Mouse (Mus musculus) right cerebral cortex, postnatal 10 days (tissue): ENCODE data around the gene Olfr697.
"Not testable (repeated sequence)": the region's sequence is repeated elsewhere in the genome, so short reads cannot be mapped to it uniquely, and the experiment has no call there.

Source experiments
- DNase-seq, 2 experiments: peaks; one replicate each; pipeline ENCODE4 v3.0.0; 2021; ENCODE audit warnings: low spot score in 2 of 2

The Olfr697 gene

DNA sequence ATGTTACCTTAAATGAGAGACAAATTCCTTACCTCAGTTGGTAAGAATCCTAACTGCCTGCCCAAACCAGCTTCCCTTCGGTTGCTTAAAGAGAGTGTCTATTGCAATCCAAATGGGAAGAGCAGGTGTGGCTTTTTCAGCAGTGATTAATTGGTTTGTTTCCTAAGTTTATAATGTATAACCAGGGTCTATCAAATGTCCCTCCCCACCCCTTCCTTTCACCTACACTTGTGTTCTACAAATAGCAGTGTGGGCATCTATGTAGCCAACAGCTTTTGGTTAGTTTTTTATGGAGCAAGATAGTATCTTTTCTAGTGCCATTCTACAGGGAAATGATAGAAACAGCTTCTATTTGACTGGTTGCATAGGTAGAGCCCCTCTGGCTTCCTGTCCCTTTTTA is at the start of gene Olfr697:
Gene Olfr697 (minus strand): TSS at position 101 of the 400 bp plus-strand sequence.
- DNase-seq = no peak

- no peak for DNase-seq
Measured at GRCm38 (mm10) chr7:106788330-106788729, 46.1 kb upstream of the Olfr697 start.

DNA sequence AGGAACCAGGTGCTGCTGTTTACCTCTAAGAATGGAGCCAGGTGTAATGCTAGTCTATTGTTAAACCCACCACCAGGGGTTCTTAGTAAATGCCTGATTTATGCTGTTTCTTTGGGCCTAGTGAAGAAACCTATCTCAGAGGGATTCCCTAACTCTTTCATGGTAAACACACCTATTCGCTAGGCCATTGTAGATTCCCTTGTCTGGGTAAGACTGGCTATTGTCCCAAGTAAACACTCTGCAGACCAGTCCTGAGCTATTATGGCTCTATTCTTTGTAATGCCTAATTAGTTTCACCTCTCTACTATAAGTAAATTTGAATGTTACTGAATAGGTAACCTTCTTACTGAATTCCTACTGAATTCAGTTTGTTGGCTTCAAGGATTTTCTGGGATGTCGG is 18.8 kb upstream of the Olfr697 start:
- not testable (repeated sequence) for DNase-seq

DNA sequence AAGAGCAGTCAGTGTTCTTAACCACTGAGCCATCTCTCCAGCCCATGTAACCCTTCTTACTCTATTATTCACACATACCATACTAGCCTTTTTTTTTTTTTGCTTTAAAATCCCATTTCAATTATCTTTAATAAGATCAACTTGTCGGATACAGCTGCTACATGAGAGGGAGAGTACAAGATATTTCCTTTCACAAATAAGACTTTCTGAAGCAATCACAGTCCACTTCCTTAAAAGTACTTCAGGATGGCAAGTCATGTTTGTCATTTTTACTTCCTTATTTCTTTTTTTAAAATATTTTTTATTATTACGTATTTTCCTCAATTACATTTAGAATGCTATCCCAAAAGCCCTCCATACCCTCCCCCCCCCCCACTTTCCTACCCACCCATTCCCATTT is 16.6 kb upstream of the Olfr697 start:
- DNase-seq = no peak

- DNase-seq = no peak
Measured at GRCm38 (mm10) chr7:106755297-106755696, 13.1 kb upstream of the Olfr697 start, which contains the start of gene Olfr698. Olfr698 (minus strand) TSS chr7:106755397.

GRCm38 (mm10) chr7:106745811-106746210 is 3.6 kb upstream of the Olfr697 start:
- no peak for DNase-seq

- DNase-seq = no peak
Measured at GRCm38 (mm10) chr7:106737028-106737427, 5.2 kb downstream of the Olfr697 start.

- DNase-seq = no peak
Measured at GRCm38 (mm10) chr7:106733717-106734116, 8.5 kb downstream of the Olfr697 start.

DNA sequence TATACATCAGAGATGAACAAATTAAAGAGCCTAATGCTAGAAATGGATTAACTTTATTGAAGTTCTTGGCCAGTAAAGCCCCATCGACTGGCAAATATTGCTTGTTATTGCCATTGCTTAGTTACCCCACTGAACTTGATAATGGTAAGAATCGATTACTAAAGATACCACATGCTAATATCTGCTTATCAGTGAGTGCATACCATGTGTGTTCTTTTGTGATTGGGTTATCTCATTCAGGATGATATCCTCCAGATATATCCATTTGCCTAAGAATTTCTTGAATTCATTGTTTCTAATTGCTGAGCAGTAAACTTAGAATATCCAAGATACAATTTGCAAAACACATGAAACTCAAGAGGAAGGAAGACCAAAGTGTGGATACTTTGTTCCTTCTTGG is 16.6 kb downstream of the Olfr697 start:
- DNase-seq = not testable (repeated sequence)

GRCm38 (mm10) chr7:106716296-106716695 is 25.9 kb downstream of the Olfr697 start, which contains the start of gene Olfr695:
Olfr695 (minus strand) TSS chr7:106716396.
- DNase-seq = no peak

GRCm38 (mm10) chr7:106711463-106711862 is 30.8 kb downstream of the Olfr697 start:
- DNase-seq = no peak

GRCm38 (mm10) chr7:106707705-106708104 is 34.5 kb downstream of the Olfr697 start:
- not testable (repeated sequence) for DNase-seq

DNA sequence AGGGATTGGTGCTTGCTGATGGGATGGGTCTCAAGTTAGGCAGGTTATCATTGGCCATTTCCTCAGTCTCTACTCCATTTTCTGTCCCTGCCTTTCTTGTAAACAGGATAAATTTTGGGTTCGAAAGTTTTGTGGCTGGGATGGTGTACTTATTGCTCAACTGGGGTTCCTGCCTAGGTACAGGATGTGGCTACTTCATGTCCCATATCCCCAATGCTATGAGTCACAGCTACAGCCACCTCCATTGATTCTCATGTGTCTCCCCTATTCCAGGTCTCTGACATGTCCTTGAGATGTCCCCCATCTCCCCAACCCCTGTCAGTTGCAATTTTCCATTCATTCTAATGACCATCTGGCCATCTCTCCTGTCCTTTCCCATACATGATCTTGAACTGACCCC is 45.4 kb downstream of the Olfr697 start:
- DNase-seq = no peak

DNA sequence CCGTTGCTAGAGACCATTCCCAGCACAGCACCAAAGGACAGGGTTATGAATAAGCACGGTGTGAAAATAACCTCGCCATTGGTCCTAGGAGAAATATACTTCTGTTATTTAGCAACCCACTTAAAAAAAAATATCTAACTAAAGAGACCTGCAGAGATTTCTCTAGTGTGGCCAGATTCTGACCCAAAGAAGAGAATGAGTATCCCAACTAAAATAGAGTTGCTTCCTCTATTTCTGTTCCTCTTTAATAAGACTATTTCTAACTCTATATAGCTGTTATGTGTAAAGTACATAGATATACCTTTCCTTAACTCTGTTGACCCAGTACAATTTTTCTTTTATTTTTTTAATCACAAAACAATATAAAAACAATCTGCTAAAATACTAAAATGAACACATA is 49.3 kb downstream of the Olfr697 start:
- no peak for DNase-seq

GRCm38 (mm10) chr7:106691714-106692113 is 50.5 kb downstream of the Olfr697 start, which contains the start of gene Olfr694:
Olfr694 (minus strand) TSS chr7:106691814.
- DNase-seq = no peak
